Mouse (Mus musculus) heart, adult 2 months (tissue): ENCODE data around the gene Tgfbr3.

Source experiments
- CTCF ChIP-seq: fragments of 200-600 bp; IDR thresholded peaks from 2 replicates; pipeline ENCODE4 v1.8.1; 2022; ENCODE audit warnings: antibody characterized with exemption, mild to moderate bottlenecking, moderate library complexity
- EP300 ChIP-seq: fragments of 200-500 bp; IDR thresholded peaks from 2 replicates; pipeline ENCODE4 v1.6.1; 2011; ENCODE audit warnings: low read depth, low read length, control low read depth; ENCODE audit not compliant: insufficient read depth
- POLR2A ChIP-seq: fragments of 200-500 bp; IDR thresholded peaks from 2 replicates; pipeline ENCODE4 v1.6.1; 2011; ENCODE audit warnings: mild to moderate bottlenecking, low read depth, low read length, control low read depth; ENCODE audit not compliant: insufficient read depth

- TF ChIP-seq EP300 (no peak), POLR2A (no peak), CTCF (no peak)
Observed at GRCm38 (mm10) chr5:107080986-107081624, 208.3 kb downstream of the Tgfbr3 start.
